Mouse (Mus musculus) gastrocnemius, postnatal 36 days (tissue): Measurements from ENCODE around the gene Stxbp4. TPM values are rescaled to one million over a fixed set of nuclear protein-coding genes. Genes with fewer than 3 reads are reported as not detected.
A peak's percentile ranks its signal among the peaks of the same experiment; 100 is the strongest.

ENCODE experiments used
- DNase-seq, 2 experiments: peaks; one replicate each; pipeline ENCODE4 v3.0.0; 2022
- intact Hi-C: fragments of 180-260 bp; cut with DNase I; formaldehyde crosslinking; loops from one replicate; pipeline ENCODE4 v1.15.1; 2025
- total RNA-seq, 2 experiments: library from RNA; stranded (reverse); gene quantifications; 2 replicates each; pipeline ENCODE4 v1.2.3; 2021

The Stxbp4 gene
- total RNA-seq, 2 experiments from 2014 or later, result 13.8 to 15.4 TPM

DNA sequence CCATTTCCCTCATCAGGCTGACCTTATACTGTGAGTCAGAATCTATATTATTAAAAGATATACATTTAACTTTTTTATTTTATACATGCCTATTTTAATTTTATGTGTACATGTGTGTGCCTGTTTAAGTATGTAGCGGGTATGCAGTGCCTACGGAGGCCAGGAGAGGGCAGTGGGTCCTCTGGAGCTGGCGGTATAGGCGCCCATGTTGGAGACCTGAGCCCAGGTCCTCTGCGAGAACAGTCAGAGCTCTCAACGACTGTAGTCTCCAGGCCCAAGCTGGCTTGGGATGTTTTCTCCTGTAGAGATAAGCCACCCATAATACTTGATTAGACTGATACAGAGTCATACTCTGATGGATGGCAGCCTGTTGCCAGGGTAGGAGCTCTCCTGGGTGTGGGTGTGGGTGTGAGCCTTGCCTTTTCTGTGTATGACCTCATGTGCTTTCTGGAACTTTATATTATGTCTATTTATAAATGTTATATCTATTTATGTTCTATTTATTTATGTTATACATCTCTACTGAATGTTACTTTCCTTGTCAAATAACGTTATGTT, 62.3 kb downstream of the Stxbp4 start:
- no peak for DNase-seq
- intact Hi-C loops, result no loop called here

DNA sequence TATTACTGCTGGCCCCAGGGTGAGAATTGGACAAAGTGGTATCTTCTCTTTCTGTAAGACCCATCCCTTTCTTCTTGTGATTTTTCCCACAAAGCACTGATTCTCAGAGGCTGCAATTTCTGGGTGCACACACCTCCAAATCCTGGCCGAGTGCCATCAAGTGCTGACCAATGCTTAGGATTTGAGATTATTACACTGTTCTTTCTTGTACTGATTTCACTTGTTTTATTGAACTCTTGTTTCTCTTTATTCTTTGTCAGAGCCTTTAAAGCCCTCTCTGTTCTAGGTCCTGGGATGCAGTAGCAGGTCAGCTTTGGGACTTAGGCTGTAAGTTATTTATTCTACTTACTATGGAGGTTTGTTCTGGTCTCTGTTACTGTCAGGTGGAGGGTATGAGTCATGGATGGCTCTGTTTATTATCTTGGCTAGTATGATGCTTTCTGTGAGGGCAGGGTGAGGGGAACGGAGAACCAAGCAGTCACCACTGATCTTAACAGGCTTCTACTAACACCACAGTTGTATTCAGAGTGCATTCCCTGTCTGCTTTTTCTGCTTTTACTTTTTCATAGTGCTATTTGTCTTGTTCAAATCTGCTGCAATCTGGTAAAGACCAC, 67.1 kb downstream of the Stxbp4 start:
- DNase-seq, result no peak
- intact Hi-C loops, result no loop called here

DNA sequence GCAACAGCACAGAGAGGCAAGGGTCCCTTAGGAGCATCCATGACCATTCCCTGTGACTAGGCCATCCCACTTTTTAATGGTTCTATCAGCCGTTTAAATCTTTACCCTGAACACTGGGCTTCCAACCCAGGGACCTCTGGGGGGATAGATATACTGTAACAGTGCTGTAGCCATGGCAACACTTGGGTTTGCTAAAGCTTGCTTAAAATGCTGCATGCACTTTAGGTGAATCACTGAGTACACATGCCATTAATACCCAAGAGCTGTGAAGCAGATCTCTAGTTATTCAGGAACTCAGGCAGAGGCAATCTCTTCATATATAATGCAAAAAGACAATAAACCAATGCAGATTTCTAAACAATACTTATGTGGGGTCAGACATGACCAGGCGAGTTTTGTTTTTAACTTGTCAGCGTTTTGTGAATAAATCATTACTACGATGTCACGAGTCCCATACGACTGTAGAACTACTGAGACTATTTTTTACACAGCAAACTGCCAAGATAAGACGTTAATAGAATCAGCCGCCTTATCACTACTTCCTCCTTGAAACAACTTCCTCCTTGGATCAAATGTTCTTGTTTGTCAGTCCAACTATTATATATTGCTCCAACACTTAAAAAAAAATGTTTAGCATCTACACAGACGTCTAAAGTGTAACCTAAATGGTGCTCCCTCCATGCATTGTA, 79.4 kb downstream of the Stxbp4 start:
- intact Hi-C loops, result no loop called here

DNA sequence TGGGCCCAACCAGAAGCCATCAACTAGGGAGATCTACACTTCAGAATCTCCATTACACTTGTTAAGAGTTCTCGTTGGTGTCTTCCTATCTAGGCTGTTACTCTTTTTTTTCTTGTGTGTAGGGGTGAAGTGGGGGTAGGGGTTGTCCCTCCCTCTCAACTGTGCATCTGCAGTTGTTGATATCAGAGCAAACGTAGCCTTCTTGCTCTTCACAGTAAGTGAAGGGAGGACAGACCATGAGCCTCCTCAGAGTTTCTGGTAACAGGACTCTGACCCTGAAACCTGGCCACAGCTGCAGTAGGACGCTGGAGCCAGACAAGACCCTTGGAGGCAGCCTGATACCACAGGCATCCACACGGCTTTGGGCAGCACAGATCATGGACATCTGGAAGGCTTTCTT, 81.4 kb downstream of the Stxbp4 start:
- intact Hi-C loops, result no loop called here
- no peak for DNase-seq

More for the DNA sequence above, 79.4 kb downstream of the Stxbp4 start:
- DNase-seq, result no peak

DNA sequence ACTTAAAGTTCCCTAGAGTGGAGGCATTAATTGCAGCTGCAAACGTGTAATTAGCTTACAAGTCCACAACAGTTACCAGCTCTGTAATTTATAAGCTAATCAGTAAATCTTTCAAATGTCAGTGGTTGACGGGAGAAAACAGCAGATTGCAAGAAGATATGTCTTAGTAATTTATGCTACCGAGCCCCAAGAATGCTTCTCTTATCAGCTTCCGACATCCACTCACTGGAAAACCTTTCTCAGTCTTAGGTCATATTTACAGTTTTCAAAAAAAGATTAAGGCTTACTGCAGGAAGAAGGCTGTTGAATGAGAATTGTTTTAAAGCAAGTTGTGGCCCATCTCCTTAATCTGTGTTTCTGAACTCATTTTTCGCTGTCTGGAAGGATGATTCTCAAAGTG, 83.9 kb downstream of the Stxbp4 start:
- intact Hi-C loops, result no loop called here
- DNase-seq, result no peak

DNA sequence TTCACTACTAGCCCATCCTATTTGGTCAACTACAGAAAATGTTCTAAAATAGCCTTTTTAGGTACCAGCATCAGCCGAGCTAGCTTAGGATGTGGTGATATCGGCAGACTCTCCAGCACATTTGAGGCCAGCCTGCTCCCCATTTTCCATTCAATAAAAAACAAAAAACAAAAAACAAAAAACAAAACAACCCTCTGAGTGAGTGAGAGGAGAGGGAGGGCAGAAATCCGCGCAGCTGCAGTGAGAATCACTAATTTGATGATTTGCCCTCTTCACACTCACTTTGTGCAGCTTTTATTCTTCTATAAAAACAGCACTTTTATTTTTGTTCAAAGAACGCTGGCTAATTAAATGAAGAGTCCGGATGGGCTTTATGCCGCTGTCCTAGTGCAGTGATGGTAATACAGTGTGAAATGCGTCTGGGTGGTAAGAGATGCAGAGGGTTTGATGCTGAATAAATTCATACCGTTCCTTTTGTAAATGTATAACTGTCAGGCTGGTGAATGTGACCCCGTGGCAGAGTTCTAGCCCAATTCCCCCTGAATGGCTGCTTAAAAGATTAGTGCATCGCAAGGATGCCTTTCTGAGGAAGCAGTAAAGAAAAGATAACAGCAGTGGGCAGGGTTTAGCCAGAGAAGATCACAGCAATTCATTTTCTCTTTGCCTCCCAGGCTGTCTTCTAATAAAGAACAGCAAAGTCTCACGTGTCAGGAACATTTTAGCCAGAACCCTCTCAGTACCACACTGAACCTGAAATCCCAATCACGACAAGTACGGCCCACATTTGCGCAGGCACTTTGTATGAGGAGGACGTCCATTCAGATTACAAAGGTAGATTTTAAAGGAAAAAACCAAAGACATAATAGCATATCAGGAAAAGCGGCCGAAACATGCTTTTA, 85.3 kb downstream of the Stxbp4 start:
- no peak for DNase-seq
- intact Hi-C loops, result no loop called here

DNA sequence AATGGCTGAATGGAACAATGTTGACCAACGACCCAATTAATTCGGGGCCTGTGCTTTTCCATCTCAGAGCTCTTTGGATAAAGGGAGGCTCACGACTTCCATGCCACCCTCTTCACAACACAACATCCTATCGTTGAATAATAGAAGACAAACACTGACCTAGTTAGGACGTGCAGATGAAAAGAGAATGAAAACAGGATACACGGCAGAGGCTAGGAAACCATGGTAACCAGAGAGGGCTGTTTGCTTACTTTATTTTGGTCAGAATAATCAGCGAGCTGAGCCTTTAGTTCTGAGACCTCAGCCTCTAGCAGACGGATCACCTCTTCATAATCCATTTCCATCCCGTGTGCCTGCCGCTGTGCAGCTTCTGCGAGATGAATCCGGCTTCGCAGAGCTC, 89.3 kb downstream of the Stxbp4 start:
- intact Hi-C loops, result no loop called here
- DNase-seq, result no peak

DNA sequence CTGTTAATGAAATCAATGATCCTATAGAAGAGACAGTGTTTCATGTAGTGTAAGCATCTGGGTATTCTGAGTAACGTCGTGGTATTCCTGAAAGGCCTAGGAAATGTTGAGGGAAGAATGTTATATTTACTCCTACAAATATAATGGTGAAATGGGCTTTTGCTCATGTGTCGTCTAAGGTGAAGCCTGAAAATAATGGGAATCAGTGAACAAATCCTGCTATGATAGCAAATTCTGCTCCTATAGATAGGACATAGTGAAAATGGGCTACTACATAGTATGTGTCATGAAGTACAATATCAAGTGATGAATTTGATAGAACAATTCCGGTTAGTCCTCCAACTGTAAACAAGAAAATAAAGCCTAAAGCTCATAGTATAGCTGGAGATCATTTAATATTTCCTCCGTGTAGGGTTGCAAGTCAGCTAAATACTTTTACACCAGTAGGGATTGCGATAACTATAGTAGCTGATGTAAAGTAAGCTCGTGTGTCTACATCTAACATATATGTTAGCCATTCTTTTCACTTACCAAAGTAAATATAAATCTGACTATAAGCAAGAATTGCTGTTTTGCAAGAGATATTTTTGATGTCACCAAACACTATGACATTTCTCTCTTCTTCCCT, 99.1 kb downstream of the Stxbp4 start:
- intact Hi-C loops, result no loop called here
- DNase-seq, result no peak

DNA sequence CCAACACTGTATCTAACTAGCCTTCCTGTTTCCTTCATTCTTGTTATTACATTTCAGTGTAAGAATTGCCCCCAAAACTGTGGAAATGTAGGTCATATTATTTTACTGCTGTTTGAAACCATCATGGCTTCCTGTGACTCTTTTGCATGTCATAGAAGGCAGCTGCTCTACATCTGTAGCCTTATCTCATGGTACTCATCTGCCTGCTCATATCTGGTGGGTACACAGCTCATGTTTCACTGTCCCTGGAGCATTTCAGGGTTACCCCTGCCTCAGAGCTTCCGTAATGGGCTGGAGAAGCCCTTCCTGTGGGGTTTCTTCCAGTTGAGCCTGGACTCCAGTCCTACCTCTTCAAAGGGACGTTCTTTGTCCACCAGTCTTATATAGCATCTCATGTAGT, 112.6 kb downstream of the Stxbp4 start:
- DNase-seq, result no peak
- intact Hi-C loops, result no loop called here

DNA sequence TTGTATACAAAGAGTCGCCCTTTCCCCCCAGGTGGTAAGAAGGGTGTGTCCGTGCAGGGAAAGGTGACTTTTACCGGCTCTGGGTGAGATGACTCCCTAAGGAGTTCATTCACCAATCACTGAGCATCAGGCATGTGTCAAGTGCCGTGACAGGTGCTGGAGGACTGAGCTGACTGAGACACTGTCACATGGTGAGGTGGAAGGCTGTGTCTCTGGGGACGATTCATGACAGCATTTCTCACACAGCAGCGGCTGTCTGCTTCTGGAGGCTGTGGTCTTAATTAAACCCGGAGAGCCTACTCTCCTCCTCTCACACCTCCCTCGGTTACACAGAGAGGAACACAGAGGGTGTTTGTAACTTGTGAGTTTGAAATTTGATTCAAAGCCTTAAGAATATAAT, 116.8 kb downstream of the Stxbp4 start:
- DNase-seq, result no peak
- intact Hi-C loops, result no loop called here

DNA sequence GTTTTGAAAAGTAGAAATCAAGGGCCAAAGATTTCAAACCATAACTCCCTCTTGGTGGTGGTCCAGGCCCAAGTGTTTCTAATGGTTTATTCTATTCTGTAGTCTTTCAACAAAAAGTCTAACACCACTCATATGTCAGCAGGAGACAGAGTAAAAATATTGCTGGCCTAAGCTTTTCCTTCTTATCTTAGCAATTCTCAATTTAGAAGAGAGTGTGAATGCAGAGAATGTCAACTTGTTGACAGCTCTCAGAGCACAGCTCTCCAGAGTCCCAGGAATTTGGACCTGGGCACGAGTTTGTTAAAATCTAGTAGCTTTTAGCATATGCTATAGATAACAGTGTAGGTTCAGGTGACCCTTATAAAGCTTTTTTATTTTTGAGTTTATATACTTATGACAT, 120.1 kb downstream of the Stxbp4 start:
- intact Hi-C loops, result no loop called here

DNA sequence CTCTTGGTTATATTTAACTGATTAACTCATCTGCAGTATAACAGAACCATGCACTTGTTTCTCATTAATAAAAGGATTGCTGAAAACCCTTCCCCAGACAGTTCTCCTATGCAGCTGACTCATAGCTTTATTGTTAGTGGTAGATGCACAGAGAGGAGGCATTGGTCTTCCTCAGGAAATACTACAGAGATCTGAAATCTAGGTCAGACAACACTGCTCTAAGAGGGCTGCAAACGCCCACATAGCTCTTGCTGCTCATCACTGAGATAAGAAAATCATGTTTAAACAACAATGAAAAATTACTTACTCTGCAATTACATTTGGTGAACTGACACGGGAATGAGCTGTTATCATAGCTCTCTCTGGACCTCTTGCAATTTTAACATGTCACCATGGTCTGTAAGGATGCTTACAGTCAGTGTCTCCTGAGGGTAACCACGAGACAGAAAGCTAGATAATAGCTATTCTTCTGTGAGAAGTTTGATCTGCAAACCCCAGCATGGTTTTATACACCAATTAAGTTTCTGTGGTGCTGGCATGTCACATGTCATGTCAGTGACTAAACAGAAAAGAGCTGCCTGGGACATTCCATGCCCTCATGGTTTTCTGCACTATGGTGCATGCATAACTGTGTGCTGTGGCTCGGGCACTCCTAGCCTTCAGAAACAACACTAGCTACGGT, 125.2 kb downstream of the Stxbp4 start:
- no peak for DNase-seq
- intact Hi-C loops, result no loop called here

More for the DNA sequence above, 120.1 kb downstream of the Stxbp4 start:
- DNase-seq, result no peak

DNA sequence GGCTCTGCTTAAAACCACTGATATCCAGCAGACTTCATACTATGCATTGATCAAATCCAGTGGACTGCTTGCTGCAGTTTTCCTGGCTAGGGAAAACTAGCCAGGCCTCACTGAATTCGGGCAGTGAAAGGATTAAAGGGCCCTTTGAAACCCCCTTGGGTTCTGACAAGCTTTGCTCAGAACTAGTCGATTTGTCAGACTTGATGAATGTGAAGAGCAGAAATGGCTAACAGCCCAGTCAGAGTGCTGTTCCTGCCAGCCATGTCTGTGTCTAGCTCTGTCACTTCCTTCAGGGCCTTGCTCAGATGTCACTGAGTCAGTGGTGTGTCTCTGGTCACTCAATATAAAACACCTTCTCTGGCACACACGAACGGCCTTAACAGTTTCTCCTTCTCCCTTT, 136.0 kb downstream of the Stxbp4 start:
- intact Hi-C loops, result no loop called here
- no peak for DNase-seq

DNA sequence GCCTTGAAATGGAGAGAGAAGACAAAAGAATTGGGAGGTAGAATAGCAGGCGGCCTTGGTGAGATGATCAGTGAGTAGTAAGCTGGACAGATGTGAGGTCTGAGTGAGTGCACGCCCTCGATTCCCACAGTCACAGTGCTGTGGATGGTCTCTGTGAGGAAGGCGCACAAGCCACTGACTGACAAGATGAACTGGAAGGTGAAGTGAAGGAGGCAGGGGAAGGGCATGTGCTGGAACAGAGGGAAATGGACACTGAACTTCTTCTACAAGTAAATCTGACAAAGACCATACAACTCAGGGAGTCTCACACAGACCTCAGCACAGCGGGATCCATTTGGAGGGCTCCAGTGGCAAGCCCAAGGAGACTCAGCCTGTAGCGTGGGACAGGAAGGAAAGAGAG, 138.0 kb downstream of the Stxbp4 start:
- no peak for DNase-seq
- intact Hi-C loops, result no loop called here

DNA sequence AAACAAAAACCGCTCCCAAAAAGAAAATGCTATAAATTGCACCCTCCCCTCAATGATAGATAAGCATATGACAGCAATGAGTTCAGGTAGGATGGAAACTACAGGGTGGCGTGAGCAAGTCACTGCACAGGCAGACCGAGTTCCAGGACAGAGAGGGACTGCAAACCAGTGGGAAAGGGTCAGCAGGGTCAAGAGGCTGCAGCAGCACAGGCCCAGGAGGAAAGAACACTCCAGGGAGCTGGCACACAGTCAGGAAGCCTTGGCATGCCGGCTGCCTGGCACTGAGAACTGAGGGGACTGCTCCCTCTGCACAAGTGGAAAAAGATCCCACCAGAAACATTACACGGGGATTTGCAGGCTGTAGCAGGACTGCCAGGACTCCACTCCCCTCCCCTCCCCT, 139.4 kb downstream of the Stxbp4 start:
- peak; percentile 25 to 27 for DNase-seq
- intact Hi-C loops, result no loop called here

DNA sequence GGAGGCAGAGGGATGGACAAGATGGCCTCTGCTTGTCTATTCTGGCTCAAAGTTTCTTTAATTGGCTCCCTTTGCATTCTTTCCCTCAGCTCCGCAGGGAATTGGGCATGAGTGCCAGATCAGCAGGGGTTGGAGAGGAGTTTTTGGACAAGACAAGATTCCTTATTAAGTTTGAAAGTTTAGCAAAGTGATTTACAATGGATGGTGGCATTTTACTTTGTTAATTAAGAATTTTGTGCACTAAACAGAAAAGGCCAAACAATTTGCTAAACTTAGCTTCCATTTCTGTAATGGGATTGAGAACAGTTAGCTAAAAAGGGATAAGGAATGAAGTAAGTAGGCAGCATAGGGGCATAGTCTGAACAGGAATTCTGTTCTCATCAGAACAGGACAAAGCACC, 142.9 kb downstream of the Stxbp4 start:
- DNase-seq, result no peak
- intact Hi-C loops, result no loop called here

DNA sequence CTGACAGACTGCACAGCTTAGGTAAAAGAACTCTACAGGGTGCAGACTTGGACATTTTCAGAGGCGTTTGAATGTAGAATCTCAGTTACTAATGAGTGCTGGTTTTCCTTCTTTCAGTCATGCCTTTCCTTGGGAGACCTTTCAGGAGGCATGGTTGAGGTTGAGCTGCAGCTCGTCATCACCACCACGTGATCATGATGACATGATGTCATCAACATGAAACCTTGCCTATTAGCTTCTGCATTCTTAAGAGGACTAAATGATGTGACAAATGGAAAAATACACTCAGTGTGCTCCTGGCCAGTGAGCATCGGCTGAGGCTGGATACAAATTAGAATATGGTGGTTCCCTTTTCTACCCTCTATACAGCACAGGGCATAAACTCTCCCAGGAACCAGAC, 145.4 kb downstream of the Stxbp4 start:
- DNase-seq, result no peak
- intact Hi-C loops, result no loop called here

DNA sequence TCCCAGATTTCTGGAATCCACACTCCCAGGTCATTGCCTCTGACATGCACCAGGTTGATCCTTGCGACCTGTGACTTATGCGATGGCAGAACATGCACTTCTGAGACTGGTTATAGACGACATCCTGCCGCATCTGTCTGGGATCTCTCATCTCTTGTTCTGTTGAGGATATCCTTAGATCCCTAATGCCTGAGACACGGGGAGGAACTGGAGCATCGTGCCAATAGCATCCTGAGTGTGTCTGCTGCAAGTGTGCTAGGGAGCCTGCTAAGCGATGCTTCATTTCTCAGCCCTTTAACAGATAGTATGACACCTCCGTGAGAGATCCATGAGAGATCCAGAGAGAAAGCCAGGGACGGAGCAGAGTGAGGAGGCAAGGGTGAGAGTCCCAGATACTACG, 148.7 kb downstream of the Stxbp4 start:
- no peak for DNase-seq
- intact Hi-C loops, result no loop called here

DNA sequence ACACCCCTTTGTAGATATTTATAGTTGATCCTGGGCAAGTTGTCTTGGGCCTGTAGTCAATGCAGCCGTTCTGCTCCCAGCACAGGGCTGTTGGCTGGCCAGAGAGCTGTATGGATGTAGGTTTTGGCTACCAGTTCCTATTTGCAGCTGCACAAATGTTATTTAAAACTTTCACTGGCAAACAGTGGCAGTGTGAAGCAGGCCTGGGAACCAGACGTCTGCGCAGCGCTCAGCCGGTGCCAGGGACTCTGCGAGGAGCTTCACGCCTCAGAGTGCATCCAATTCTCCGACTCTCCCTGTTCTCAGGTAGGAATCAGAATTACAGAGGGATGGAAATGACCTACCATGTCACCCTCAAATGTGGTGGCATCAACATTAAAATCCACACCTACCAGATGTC, 150.2 kb downstream of the Stxbp4 start:
- intact Hi-C loops, result no loop called here
- DNase-seq, result no peak
